Mouse (Mus musculus) thymus, postnatal 10 days (tissue): ENCODE measurements around the gene Ppm1h.

Experiments
- DNase-seq, 2 experiments: peaks; one replicate each; pipeline ENCODE4 v3.0.0; 2021; ENCODE audit warnings: low spot score in 2 of 2

Ppm1h gene

DNA sequence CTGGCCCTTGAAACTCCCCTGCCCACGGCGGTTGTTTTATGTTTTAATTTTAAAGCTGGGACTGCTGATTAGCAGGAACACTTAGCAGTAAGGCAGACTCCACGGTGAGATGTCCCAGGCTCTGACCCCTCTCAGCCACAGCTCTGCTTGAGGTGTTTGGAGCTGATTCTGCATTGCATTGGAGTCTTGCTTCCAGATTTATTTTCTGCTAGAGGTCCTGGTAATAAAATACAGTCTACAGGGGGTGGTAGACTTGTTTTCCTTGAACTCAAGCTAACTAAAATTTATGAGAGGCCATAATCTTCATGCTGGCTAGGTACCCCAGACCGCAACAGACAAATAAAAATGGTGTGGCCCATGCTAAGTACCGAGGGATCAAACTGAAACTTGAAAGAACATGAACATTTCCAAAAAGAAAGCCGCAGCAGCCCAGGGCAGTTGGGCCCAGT is 90.4 kb downstream of the Ppm1h start:
- DNase-seq, result no peak

DNA sequence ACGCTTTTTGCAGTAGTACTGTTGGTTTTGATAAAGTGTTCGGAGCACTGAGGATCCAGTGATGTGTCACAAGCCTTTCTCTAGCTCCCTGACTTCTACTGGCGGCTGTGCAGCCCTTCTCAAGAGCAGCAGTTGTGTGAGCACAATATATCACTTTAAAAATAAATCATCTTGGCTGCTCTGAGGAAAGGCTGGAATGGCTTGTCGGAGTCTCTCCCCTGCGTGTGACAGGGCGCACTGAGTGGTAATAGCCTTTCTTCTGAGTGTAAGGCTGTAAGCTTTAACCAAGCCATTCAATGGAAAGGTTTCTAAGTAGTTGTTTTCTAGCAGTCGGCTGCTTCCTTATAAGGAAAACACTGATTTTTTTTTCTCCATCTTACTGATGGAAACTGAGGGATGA is 91.8 kb downstream of the Ppm1h start:
- DNase-seq, result no peak

DNA sequence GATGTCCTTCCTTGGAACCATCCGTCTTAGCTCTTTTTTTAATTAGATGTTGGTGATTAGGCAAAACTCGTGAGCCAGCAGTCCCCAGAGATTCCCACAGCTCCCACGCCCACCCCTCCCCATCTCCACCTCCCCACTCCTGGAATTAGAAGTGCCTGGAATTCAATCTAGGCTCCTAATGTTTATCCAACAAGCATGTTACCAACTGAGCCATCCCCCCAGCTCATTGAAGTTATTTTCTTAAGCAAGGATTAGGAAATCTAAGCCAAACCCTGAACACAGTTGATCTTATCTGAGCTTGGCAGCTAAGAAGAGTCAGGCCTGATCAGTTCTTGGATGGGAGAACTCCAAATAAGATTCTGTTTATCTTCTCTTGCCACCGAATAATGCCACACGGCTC is 92.4 kb downstream of the Ppm1h start:
- DNase-seq, result no peak

DNA sequence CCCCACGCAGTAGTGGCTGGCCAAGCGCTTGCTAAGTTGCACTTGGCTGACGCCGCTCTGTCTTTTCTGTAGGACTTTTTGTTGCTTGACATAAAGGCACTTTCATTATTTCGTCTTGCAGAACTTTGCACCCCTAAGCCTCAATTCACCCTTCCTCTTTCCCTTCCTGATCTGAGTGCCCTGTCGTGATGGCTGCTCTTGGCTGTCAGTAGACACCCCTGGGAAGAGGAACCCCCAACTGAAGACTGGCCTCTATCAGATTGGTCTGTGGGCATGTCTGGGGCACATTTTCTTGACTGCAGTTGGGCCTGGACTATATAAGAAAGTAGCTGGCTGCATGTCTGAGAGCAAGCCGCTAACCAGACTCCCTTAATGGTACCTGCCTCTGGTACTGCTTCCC is 95.6 kb downstream of the Ppm1h start:
- DNase-seq, result no peak

DNA sequence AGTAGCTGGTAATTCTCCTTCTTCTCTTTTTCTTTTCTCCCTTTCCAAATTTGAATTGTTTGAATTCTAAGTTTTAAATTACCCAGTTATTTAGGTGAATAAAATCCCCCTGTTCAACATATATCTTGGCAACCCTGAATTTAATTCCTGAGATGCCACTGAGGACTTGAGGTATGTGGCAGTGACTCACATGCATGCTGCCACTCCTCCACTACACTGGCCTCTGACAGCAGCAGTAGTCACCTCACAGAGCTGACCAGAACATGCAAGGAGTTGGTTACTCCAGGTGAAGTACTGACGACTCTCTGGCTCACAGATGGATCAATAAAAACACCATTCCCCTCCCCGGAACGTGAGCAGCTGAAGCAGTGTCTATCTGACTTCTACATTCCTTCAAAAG is 98.9 kb downstream of the Ppm1h start:
- no peak for DNase-seq

DNA sequence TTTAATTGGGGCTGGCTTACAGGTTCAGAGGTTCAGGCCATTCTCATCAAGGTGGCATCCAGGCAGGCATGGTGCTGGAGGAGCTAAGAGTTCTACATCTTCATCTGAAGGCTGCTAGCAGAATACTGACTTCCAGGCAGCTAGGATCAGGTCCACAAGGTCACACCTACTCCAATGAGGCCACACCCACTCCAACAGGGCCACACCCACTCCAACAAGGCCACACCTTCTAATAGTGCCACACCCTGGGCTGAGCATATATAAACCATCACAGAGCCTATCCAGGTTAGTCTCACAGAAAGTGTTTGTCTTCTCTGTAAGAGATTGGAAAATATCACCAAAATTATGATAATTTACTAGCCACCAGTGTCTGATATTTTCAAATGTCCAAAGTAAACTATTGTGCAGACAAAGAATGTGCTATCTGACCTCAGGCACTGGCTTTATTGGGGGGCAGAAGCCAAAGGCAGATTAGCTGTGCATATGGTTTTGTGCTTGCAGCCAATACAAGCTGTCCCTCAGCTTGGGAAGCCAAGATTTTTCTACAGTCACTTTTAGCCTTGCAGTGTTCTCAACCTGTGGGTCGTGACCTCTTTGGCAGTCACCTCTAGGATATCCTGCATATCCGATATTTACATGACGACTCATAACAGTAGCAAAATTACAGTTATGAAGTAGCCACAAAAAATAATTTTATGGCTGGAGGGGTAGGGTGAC is 99.5 kb downstream of the Ppm1h start:
- no peak for DNase-seq

DNA sequence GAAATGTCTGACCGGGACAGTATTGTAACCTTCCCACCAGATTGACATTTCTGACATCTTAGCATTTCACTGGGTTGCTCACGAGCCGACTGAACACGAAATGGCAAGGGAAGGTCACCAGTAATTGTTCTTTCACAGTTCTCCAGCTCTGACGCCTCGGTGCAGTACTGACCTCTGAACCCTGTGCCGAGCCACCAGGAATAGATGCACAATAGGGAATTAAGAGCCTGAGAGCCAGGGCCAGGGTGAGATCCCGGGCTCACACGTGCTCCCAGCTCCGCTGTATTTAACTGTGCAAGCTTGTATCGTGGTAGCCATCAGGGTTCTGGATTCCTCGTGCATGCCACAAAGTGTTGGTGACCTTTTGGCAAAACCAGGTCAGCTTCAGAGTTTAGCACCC is 100.8 kb downstream of the Ppm1h start:
- DNase-seq, result no peak

DNA sequence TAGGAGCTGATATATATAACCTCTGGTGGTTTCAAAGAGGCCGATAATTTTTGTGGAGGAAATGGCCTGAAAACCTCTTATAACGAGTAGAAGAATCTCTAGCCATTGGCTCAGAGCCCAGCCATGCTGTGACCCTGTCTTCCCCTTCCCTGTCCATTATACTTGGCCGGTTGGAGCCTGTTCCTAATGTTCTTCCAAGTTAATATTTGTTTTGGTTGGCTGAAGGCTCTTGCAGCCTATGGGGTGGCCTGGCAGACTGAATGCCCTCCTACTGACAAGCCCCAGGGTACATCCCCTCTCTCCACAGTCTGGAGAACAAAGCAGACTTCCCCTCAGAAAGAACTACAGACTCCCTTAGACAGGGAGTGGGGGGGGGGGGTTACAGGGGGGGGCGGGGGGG is 104.2 kb downstream of the Ppm1h start:
- no peak for DNase-seq

DNA sequence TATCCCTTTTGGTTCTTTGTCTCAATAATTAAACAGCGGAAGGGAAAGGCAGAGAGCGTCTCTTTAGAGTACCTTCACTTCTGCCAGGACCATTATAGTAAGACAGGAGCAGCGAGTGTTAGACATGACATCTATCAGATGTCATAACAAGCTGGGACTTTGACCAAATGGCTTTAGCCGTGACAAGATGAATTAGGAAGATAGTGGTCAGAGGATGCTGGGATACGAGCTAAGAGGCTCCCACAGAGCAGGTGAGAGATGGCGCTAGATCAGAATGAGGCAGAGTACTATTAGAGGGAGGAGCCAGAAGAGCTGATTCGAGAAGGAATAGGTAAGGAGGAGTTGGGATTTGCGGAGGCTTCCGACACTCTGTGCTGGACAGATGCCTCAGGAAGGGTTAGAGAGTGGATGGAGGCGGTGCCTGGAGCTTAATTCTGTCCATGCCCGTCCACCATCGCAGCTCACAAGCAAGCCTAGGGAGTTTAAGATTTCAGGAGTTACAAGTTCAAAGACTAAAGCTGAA is 111.1 kb downstream of the Ppm1h start:
- no peak for DNase-seq

DNA sequence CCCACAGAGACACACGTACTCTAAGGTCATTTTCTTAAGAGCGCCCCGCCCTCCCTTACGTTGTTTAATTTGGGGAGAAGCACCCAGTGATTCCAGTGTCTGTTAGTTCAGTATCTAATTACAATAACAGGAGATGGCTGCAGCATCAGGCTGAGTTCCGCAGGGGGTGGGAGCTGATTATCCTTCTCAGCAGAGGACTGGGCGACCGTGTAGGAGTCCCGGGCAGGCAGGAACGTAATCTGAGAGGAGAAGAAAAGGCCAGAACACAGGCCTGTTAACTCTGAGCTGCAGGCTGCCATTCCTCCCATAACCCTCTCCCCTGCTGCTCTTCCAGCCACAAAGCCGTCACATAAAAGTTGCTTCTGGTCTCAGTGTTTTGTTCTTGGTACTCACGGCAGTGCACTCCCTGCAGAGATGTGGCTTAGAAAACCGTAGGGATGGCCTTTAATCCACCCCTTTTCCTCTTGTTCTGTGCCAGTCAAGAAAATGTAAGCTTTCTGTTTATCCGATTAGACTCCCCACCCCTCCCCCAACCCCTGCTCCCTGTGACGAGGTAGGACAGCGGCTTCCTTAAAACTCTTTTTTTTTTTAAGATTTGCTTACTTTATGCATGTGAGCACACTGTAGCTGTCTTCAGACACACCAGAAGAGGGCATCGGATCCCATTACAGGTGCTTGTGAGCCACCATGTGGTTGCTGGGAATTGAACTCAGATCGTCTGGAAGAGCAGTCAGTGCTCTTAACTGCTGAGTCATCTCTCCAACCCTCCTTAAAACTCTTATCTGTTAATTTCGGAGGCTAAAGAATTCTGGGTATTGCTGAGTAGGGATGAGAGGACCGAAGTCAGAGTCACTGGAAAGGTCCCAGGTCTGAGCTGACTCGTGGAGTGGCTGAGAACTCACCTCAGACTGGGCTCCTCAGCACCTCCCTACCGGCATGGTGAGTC is 113.7 kb downstream of the Ppm1h start:
- peak in 1 of 2 experiments; percentile 26 for DNase-seq

DNA sequence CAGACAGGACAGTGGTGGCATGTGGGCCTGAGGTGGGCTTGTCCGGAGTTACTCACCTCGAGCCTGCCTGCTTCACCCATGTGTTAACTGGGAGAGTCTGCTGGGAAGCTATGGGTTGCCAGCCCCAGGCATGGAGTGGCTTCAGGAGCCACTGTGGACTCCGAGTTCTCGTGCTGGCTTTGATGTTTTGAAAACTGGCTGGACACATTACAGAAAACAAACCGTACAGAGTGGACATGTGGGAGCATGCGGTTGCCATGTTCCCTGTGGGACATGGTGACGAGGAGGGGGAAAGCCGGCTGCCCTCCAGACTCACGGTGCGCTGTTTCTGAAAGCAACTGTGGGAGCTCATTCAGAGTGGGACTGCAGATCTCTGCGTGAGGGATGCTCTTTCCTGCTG is 114.6 kb downstream of the Ppm1h start:
- DNase-seq, result no peak

DNA sequence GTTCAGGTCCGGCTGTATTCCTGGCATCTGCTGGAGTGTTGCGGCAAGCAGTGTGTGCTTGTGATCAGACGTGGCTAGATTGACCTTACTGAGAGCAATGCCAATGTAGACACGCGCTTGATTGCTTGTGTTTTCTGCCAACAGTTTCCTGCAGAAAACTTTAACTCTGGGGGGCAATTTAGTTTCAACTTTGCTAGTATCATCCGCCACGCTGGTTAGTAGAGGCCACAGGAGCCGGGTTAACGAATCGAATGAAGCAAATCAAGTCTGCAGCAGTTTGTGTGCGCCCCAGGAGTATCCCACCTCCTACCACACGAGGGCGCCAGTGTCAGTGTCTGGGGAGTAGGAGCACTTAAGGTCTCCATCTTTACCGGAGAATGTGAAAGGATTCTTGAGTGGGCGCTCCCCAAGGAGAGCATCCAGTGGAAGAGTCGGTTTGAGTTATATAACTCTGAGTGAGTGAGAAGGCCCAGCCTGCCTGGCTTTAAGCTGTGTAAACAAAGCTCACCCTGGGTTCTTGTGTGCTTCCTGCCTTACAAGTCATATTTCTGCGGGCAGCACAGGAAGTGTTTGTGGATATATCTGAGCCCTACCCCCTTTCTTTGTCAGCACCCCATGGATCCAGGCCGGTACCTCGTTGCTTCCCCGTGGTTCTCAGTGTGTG is 115.8 kb downstream of the Ppm1h start:
- DNase-seq, result peak; percentile 74 to 80

DNA sequence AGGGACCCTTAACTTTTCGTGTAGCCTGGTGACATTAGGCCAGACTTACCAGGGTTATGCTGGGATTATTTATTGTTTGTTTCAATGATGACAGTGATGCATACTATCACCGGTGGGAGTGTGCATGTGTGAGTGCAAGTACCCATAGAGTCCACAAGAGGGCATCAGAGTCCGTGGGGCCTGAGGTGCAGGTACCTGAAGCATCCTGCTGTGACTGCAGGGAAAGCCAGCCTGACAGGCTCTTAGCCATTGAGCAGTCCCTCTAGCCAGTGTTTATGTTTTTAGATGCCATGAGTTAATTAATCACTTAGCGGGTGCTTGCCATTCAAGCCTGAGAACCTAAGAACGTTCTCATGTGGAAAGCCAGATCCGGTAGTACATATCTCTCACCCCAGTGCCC is 119.4 kb downstream of the Ppm1h start:
- DNase-seq, result peak in 1 of 2 experiments; percentile 39

DNA sequence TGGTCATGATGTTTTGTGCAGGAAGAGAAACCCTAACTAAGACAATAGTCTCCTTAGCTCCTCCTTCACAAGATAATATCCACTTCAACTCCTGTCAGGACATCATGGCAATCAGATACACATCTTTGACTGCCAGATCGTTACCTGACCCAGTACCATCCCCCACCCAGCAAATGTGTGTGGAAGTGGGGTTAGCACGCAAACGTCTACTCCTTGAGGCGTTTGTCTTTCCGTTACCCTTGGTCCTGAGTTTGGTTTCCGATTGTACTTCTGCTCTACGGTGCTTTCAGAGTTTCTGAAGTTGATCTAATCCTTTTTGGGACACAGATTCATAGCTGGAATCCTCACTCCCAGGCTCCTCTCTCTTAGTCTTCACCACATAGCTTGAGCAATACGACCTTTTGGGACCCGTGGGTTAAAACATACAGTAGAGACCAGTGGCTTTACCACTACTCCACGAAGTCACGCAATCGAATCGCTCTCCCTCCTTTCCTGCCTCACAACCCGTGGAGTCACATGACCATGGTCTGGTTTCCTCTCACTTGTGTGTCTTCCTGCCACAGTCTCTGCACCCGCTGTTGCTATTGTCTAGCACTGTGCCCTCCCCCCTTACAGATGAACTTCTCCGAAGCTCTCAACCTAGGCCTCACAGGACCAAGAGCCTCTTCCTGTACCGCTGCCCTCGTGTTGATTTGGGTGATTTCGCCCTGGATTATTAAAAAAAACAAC is 121.6 kb downstream of the Ppm1h start:
- DNase-seq, result peak; percentile 75 to 81

DNA sequence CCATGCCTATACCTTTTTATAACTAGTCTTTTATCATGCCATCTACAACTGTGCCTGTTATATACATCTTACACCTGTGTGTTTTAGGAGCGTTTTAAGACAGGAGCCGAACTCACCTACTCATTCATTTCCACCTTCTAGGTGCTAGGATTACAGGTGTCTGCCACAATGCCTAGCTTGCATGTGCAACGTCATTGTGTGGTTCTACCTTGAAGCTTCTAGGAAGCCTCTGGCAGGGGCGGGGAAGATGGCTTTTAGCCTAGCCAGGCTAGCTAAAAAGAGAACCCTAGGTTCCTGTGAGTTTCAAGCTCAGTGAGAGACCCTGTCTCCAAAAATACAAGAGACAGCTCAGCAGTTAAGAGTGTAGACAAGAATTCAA is 122.2 kb downstream of the Ppm1h start:
- no peak for DNase-seq

DNA sequence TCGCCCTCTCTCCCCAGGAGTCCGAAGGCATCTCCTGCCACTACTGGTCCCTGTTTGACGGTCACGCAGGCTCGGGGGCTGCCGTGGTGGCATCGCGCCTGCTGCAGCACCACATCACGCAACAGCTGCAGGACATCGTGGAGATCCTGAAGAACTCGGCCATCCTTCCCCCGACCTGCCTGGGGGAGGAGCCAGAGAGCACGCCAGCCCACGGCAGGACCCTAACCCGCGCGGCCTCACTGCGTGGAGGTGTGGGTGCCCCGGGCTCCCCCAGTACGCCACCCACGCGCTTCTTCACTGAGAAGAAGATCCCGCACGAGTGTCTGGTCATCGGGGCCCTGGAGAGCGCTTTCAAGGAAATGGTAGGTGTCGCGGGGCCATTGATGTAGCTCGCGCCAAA is 123.7 kb downstream of the Ppm1h start:
- DNase-seq, result peak; percentile 52 to 60

DNA sequence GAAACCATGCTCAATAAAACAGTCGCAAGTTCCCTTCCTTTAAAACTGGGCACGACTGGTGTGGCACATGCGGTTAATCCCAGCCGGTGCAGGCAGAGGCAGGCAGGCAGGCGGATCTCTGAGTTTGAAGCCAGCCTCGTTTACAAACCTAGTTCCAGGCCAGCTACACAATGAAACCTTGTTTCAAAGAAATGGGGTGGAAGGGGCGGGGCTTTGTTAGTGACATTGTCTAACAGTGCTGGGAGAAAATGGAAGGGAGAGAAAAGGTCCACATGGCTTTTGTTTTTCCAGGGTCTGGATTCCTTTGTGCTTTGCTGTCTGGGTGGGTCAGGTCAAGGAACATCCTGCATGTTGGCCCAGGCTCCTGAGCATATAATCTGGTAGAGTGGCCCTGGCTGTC is 124.3 kb downstream of the Ppm1h start:
- peak in 1 of 2 experiments; percentile 21 for DNase-seq

DNA sequence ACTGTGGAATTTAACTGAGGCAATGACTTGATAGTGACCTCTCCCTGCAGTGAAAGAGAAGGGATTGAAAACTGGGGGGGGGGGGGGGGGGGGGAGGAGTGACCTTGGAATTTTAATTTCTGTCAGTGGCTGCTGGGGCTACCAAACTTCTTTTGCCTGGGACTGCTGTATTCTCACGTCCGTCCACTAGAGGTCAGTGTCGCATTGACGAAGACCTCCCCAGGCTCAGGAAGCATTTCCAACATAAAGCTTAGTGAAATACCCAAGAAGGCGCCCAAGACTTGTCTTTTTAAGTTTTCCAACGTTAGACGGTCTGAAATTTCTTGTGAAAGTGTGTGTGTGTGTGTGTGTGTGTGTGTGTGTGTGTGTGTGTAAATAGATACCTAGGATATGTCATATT is 125.3 kb downstream of the Ppm1h start:
- peak; percentile 61 to 83 for DNase-seq

DNA sequence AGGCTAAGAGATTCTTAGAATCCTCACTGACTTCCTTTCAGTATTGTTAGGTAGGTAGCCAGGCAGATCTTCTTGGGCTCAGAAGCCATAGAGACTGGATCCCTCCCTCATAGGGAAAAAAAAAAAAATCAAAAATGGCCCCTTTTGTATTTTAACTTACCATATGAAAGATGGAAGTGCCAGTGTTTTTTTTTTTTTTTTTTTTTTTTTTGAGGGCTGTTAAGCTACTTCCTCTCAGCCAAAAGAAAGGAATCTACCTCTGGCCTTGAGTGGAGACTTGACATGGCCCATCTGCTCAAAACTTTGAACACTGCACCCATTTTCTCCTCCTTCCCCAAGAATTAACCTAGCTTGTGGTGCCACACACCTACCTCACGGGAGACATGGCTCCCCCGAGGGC is 127.3 kb downstream of the Ppm1h start:
- DNase-seq, result no peak

DNA sequence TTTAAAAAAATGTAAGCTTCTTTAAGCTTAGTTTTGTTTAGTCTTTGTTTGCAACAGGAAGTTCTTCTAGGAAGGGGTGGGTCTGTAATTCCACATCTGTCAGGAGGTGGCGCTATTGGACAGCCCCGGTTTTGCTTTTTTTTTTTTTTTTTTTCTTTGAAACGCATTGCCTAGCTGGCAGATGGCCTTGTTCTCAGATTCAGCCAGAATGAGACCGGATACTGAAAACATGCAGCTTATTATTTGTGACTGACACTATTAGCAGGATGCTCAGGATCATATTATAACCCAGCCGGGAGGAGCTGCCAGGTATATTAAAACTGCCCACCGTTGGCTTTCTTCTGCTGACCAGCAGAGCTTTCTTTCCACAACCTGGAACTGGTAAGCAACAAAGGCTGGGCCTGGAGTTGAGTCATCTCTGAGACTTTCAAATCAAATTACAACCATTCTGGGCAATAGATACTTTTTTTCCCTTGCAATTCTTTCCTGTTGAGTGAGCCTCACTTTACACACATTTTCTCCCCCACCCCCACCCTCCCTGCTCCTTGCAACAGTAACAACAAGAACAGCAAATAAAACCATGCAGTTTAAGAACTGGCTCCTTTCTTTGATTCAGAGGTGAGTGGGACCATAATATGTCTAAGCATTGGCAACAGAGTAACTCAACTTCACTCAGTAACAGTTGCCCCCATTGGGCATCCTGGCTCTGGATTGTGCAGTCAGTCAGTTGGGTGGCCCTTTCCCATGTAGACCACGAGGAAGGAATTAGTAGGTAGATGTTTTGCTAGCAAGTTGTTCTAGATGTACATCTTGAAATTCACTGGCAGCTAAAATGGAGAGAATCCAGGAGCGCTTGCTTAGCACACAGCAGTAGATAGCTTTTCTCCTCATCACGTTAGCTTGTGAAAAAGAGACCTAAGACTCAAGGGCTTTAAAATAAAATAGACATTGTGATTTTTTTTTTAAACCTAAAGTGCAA is 128.9 kb downstream of the Ppm1h start:
- DNase-seq, result peak; percentile 63 to 88
